Mouse (Mus musculus): ENCODE measurements around the gene Rpl36al. TPM values are rescaled to one million over a fixed set of nuclear protein-coding genes. Genes with fewer than 3 reads are reported as not detected.

The Rpl36al gene
- polyA plus RNA-seq, 1 experiment from 2014 or later: 974 TPM

GRCm38 (mm10) chr12:69190074-69190473, 6.2 kb upstream of the Rpl36al start:
- WGBS: 86% methylated on average over 9 of the region's 9 CpGs
- no peaks in the 10 kb centered on the region for H3K9me3 ChIP-seq (ENCODE audit: control insufficient read depth, low read length)

GRCm38 (mm10) chr12:69186811-69187471, 3.1 kb upstream of the Rpl36al start:
- Histone ChIP-seq H3K4me3 (ENCODE audit: low read depth, low read length) (no peak overlapping the region), H3K36me3 (ENCODE audit: control insufficient read depth, insufficient read depth, low read length) (peaks cover 5% of the 10 kb centered on the region; the same call in 1 of the 2 replicates), H3K27ac (replicated peaks) (0 out of 2 replicates have a peak overlapping the region, but pooled peaks have one; percentile 9), H3K9me3 (ENCODE audit: control insufficient read depth, low read length) (no peaks in the 10 kb centered on the region), H3K27me3 (ENCODE audit: control insufficient read depth, insufficient read depth, low read length) (no peaks in the 10 kb centered on the region), H3K4me1 (replicated peaks; ENCODE audit: control insufficient read depth, insufficient read depth) (no peaks in the 10 kb centered on the region), H3K9ac (ENCODE audit: low read length) (no peak overlapping the region), H3K4me2 (replicated peaks; ENCODE audit: low read depth) (peak overlapping the region; percentile 8; the same call in 1 of the 2 replicates)
- DNase-seq (ENCODE audit: low spot score) (peak; percentile 33), ATAC-seq (ENCODE audit: low FRiP score, low TSS enrichment) (no peak)
- WGBS: 49% methylated on average over 5 of the region's 5 CpGs
- TF ChIP-seq CTCF (IDR thresholded peaks at IDR 0.05; ENCODE audit: low read depth) (no peak), EP300 (optimal IDR thresholded peaks at IDR 0.05) (no peak)

More at GRCm38 (mm10) chr12:69190074-69190473, 6.2 kb upstream of the Rpl36al start:
- ATAC-seq (ENCODE audit: low FRiP score, low TSS enrichment) (no peak), DNase-seq (ENCODE audit: low spot score) (no peak)
- H3K36me3 ChIP-seq (ENCODE audit: control insufficient read depth, insufficient read depth, low read length): 0 out of 2 replicates have a peak, but pooled peaks cover 2% of the 10 kb centered on the region
- H3K27ac ChIP-seq (replicated peaks): no peak overlapping the region
- no peaks in the 10 kb centered on the region for H3K27me3 ChIP-seq (ENCODE audit: control insufficient read depth, insufficient read depth, low read length)
- TF ChIP-seq CTCF (IDR thresholded peaks at IDR 0.05; ENCODE audit: low read depth): no peak
- TF ChIP-seq EP300 (optimal IDR thresholded peaks at IDR 0.05): no peak
- H3K4me3 ChIP-seq (ENCODE audit: low read depth, low read length): no peak overlapping the region
- H3K4me2 ChIP-seq (replicated peaks; ENCODE audit: low read depth): no peak overlapping the region
- no peak overlapping the region for H3K9ac ChIP-seq (ENCODE audit: low read length)
- no peaks in the 10 kb centered on the region for H3K4me1 ChIP-seq (replicated peaks; ENCODE audit: control insufficient read depth, insufficient read depth)

- Histone ChIP-seq H3K27me3 (ENCODE audit: control insufficient read depth, insufficient read depth, low read length) (no peaks in the 10 kb centered on the region), H3K9ac (ENCODE audit: low read length) (peak overlapping the region; percentile 85; the same call in 1 of the 2 replicates), H3K9me3 (ENCODE audit: control insufficient read depth, low read length) (no peaks in the 10 kb centered on the region), H3K4me3 (ENCODE audit: low read depth, low read length) (peak overlapping the region; percentile 71), H3K27ac (replicated peaks) (no peak overlapping the region), H3K36me3 (ENCODE audit: control insufficient read depth, insufficient read depth, low read length) (peaks cover 5% of the 10 kb centered on the region; the same call in 1 of the 2 replicates), H3K4me1 (replicated peaks; ENCODE audit: control insufficient read depth, insufficient read depth) (no peaks in the 10 kb centered on the region), H3K4me2 (replicated peaks; ENCODE audit: low read depth) (peak overlapping the region; percentile 97)
- ATAC-seq (ENCODE audit: low FRiP score, low TSS enrichment) (no peak), DNase-seq (ENCODE audit: low spot score) (no peak)
- TF ChIP-seq EP300 (optimal IDR thresholded peaks at IDR 0.05) (no peak), CTCF (IDR thresholded peaks at IDR 0.05; ENCODE audit: low read depth) (no peak)
- WGBS: 73% methylated on average over 7 of the region's 7 CpGs
Observed at GRCm38 (mm10) chr12:69185371-69185770, 1.5 kb upstream of the Rpl36al start.

- H3K27me3 ChIP-seq (ENCODE audit: control insufficient read depth, insufficient read depth, low read length): no peaks in the 10 kb centered on the region
- WGBS: under 1% methylated on average over 79 of the region's 86 CpGs
- H3K4me3 ChIP-seq (ENCODE audit: low read depth, low read length): peak overlapping the region; percentile 71
- peak overlapping the region; percentile 85 for H3K9ac ChIP-seq (ENCODE audit: low read length)
- no peak for TF ChIP-seq CTCF (IDR thresholded peaks at IDR 0.05; ENCODE audit: low read depth)
- no peak for TF ChIP-seq EP300 (optimal IDR thresholded peaks at IDR 0.05)
- ATAC-seq (ENCODE audit: low FRiP score, low TSS enrichment) (peak; percentile 46), DNase-seq (ENCODE audit: low spot score) (peak; percentile 59)
- peak overlapping the region; percentile 97 for H3K4me2 ChIP-seq (replicated peaks; ENCODE audit: low read depth)
- H3K9me3 ChIP-seq (ENCODE audit: control insufficient read depth, low read length): no peaks in the 10 kb centered on the region
- H3K36me3 ChIP-seq (ENCODE audit: control insufficient read depth, insufficient read depth, low read length): peaks cover 5% of the 10 kb centered on the region; the same call in 1 of the 2 replicates
- peak overlapping the region; percentile 94 for H3K27ac ChIP-seq (replicated peaks)
- H3K4me1 ChIP-seq (replicated peaks; ENCODE audit: control insufficient read depth, insufficient read depth): no peaks in the 10 kb centered on the region
Observed at GRCm38 (mm10) chr12:69184342-69185295, 736 bp upstream of the Rpl36al start.

- WGBS: 87% methylated on average over 4 of the region's 4 CpGs
- Histone ChIP-seq H3K4me3 (ENCODE audit: low read depth, low read length) (no peak overlapping the region), H3K9ac (ENCODE audit: low read length) (no peak overlapping the region), H3K9me3 (ENCODE audit: control insufficient read depth, low read length) (no peaks in the 10 kb centered on the region), H3K4me1 (replicated peaks; ENCODE audit: control insufficient read depth, insufficient read depth) (no peaks in the 10 kb centered on the region), H3K4me2 (replicated peaks; ENCODE audit: low read depth) (no peak overlapping the region), H3K27me3 (ENCODE audit: control insufficient read depth, insufficient read depth, low read length) (no peaks in the 10 kb centered on the region), H3K27ac (replicated peaks) (no peak overlapping the region), H3K36me3 (ENCODE audit: control insufficient read depth, insufficient read depth, low read length) (peaks cover 2% of the 10 kb centered on the region; the same call in 1 of the 2 replicates)
- ATAC-seq (ENCODE audit: low FRiP score, low TSS enrichment): no peak
- DNase-seq (ENCODE audit: low spot score): no peak
- TF ChIP-seq CTCF (IDR thresholded peaks at IDR 0.05; ENCODE audit: low read depth): no peak
Observed at GRCm38 (mm10) chr12:69181800-69182199, 2.1 kb downstream of the Rpl36al start.

All from stomach, postnatal 0 days (tissue).